Mouse (Mus musculus): ENCODE data around the gene Bloc1s4. TPM values are rescaled to one million over a fixed set of nuclear protein-coding genes. Genes with fewer than 3 reads are reported as not detected.
A peak's percentile ranks its signal among the peaks of the same experiment; 100 is the strongest.

The Bloc1s4 gene
- polyA plus RNA-seq, 1 experiment: 3.5 TPM

GRCm38 (mm10) chr5:36725861-36726260, 22.6 kb downstream of the Bloc1s4 start:
- peaks cover 26% of the 10 kb centered on the region for H3K27me3 ChIP-seq (ENCODE audit: control insufficient read depth)
- TF ChIP-seq GATA1 (IDR thresholded peaks at IDR 0.05; ENCODE audit: low read length) (no peak), TAL1 (IDR thresholded peaks at IDR 0.05; ENCODE audit: low read length) (no peak)
- no peak overlapping the region for H3K4me3 ChIP-seq (replicated peaks)
- peaks cover 9% of the 10 kb centered on the region for H3K36me3 ChIP-seq (ENCODE audit: control insufficient read depth)
- H3K4me1 ChIP-seq (ENCODE audit: control insufficient read depth): peaks cover 85% of the 10 kb centered on the region
- H3K9me3 ChIP-seq (ENCODE audit: control insufficient read depth, low read length): no peaks in the 10 kb centered on the region

- Histone ChIP-seq H3K36me3 (ENCODE audit: control insufficient read depth) (peaks cover 9% of the 10 kb centered on the region), H3K4me3 (replicated peaks) (no peak overlapping the region), H3K9me3 (ENCODE audit: control insufficient read depth, low read length) (no peaks in the 10 kb centered on the region), H3K4me1 (ENCODE audit: control insufficient read depth) (peaks cover 85% of the 10 kb centered on the region), H3K27me3 (ENCODE audit: control insufficient read depth) (peaks cover 23% of the 10 kb centered on the region)
- TF ChIP-seq GATA1 (IDR thresholded peaks at IDR 0.05; ENCODE audit: low read length) (no peak), TAL1 (IDR thresholded peaks at IDR 0.05; ENCODE audit: low read length) (no peak)
Measured at GRCm38 (mm10) chr5:36724274-36724673, 24.2 kb downstream of the Bloc1s4 start.

GRCm38 (mm10) chr5:36723356-36723755, 25.1 kb downstream of the Bloc1s4 start:
- no peaks in the 10 kb centered on the region for H3K9me3 ChIP-seq (ENCODE audit: control insufficient read depth, low read length)
- H3K4me3 ChIP-seq (replicated peaks): peak overlapping the region; percentile 41
- no peak for TF ChIP-seq TAL1 (IDR thresholded peaks at IDR 0.05; ENCODE audit: low read length)
- TF ChIP-seq GATA1 (IDR thresholded peaks at IDR 0.05; ENCODE audit: low read length): no peak
- H3K36me3 ChIP-seq (ENCODE audit: control insufficient read depth): peaks cover 12% of the 10 kb centered on the region
- H3K4me1 ChIP-seq (ENCODE audit: control insufficient read depth): peaks cover 85% of the 10 kb centered on the region
- H3K27me3 ChIP-seq (ENCODE audit: control insufficient read depth): peaks cover 23% of the 10 kb centered on the region

GRCm38 (mm10) chr5:36722415-36722856, 26.0 kb downstream of the Bloc1s4 start:
- Histone ChIP-seq H3K4me3 (replicated peaks) (peak overlapping the region; percentile 41), H3K36me3 (ENCODE audit: control insufficient read depth) (peaks cover 11% of the 10 kb centered on the region), H3K9me3 (ENCODE audit: control insufficient read depth, low read length) (no peaks in the 10 kb centered on the region), H3K4me1 (ENCODE audit: control insufficient read depth) (peaks cover 85% of the 10 kb centered on the region), H3K27me3 (ENCODE audit: control insufficient read depth) (peaks cover 27% of the 10 kb centered on the region)
- TF ChIP-seq TAL1 (IDR thresholded peaks at IDR 0.05; ENCODE audit: low read length) (no peak), GATA1 (IDR thresholded peaks at IDR 0.05; ENCODE audit: low read length) (no peak)

- Histone ChIP-seq H3K27me3 (ENCODE audit: control insufficient read depth) (peaks cover 33% of the 10 kb centered on the region), H3K4me3 (replicated peaks) (peak overlapping the region; percentile 58), H3K4me1 (ENCODE audit: control insufficient read depth) (peaks cover 83% of the 10 kb centered on the region)
Measured at GRCm38 (mm10) chr5:36720710-36721375, 27.6 kb downstream of the Bloc1s4 start.

GRCm38 (mm10) chr5:36720219-36720618, 28.2 kb downstream of the Bloc1s4 start:
- peaks cover 89% of the 10 kb centered on the region for H3K4me1 ChIP-seq (ENCODE audit: control insufficient read depth)
- no peaks in the 10 kb centered on the region for H3K9me3 ChIP-seq (ENCODE audit: control insufficient read depth, low read length)
- TF ChIP-seq GATA1 (IDR thresholded peaks at IDR 0.05; ENCODE audit: low read length) (peak; percentile 21; the same call in 1 of the 2 replicates), TAL1 (IDR thresholded peaks at IDR 0.05; ENCODE audit: low read length) (no peak)
- peaks cover 32% of the 10 kb centered on the region for H3K27me3 ChIP-seq (ENCODE audit: control insufficient read depth)
- peak overlapping the region; percentile 58 for H3K4me3 ChIP-seq (replicated peaks)
- peaks cover 9% of the 10 kb centered on the region for H3K36me3 ChIP-seq (ENCODE audit: control insufficient read depth)

More at GRCm38 (mm10) chr5:36720710-36721375, 27.6 kb downstream of the Bloc1s4 start:
- Histone ChIP-seq H3K36me3 (ENCODE audit: control insufficient read depth) (peaks cover 9% of the 10 kb centered on the region), H3K9me3 (ENCODE audit: control insufficient read depth, low read length) (no peaks in the 10 kb centered on the region)
- TF ChIP-seq GATA1 (IDR thresholded peaks at IDR 0.05; ENCODE audit: low read length): peak; percentile 69
- peak; percentile 87 for TF ChIP-seq TAL1 (IDR thresholded peaks at IDR 0.05; ENCODE audit: low read length)

- TF ChIP-seq TAL1 (IDR thresholded peaks at IDR 0.05; ENCODE audit: low read length): no peak
- TF ChIP-seq GATA1 (IDR thresholded peaks at IDR 0.05; ENCODE audit: low read length): no peak
Measured at GRCm38 (mm10) chr5:36719601-36720000, 28.8 kb downstream of the Bloc1s4 start.

GRCm38 (mm10) chr5:36719135-36719534, 29.3 kb downstream of the Bloc1s4 start:
- H3K4me1 ChIP-seq (ENCODE audit: control insufficient read depth): peaks cover 95% of the 10 kb centered on the region
- H3K36me3 ChIP-seq (ENCODE audit: control insufficient read depth): peaks cover 7% of the 10 kb centered on the region
- H3K4me3 ChIP-seq (replicated peaks): peak overlapping the region; percentile 27
- H3K9me3 ChIP-seq (ENCODE audit: control insufficient read depth, low read length): no peaks in the 10 kb centered on the region
- H3K27me3 ChIP-seq (ENCODE audit: control insufficient read depth): peaks cover 30% of the 10 kb centered on the region
- TF ChIP-seq TAL1 (IDR thresholded peaks at IDR 0.05; ENCODE audit: low read length) (no peak), GATA1 (IDR thresholded peaks at IDR 0.05; ENCODE audit: low read length) (no peak)

More at GRCm38 (mm10) chr5:36719601-36720000, 28.8 kb downstream of the Bloc1s4 start:
- peaks cover 32% of the 10 kb centered on the region for H3K27me3 ChIP-seq (ENCODE audit: control insufficient read depth)
- H3K9me3 ChIP-seq (ENCODE audit: control insufficient read depth, low read length): no peaks in the 10 kb centered on the region
- peak overlapping the region; percentile 27 for H3K4me3 ChIP-seq (replicated peaks)
- H3K36me3 ChIP-seq (ENCODE audit: control insufficient read depth): peaks cover 9% of the 10 kb centered on the region
- H3K4me1 ChIP-seq (ENCODE audit: control insufficient read depth): peaks cover 95% of the 10 kb centered on the region

GRCm38 (mm10) chr5:36717889-36718288, 30.6 kb downstream of the Bloc1s4 start:
- TF ChIP-seq TAL1 (IDR thresholded peaks at IDR 0.05; ENCODE audit: low read length) (no peak), GATA1 (IDR thresholded peaks at IDR 0.05; ENCODE audit: low read length) (no peak)
- H3K4me1 ChIP-seq (ENCODE audit: control insufficient read depth): peaks cover 95% of the 10 kb centered on the region

More at GRCm38 (mm10) chr5:36717889-36718288, 30.6 kb downstream of the Bloc1s4 start:
- Histone ChIP-seq H3K27me3 (ENCODE audit: control insufficient read depth) (peaks cover 28% of the 10 kb centered on the region), H3K9me3 (ENCODE audit: control insufficient read depth, low read length) (no peaks in the 10 kb centered on the region), H3K4me3 (replicated peaks) (no peak overlapping the region), H3K36me3 (ENCODE audit: control insufficient read depth) (peaks cover 4% of the 10 kb centered on the region; the same call in 1 of the 2 replicates)

Data from erythroblast, embryonic 14.5 days (primary cell).